Mouse (Mus musculus) limb, embryonic 14.5 days (tissue): ENCODE measurements at regions not wholly inside any gene's neighbourhood (a gene's known extent, or its start where the extent isn't known, plus 50 kb on each side); places are given as distances from the start of the nearest gene placed in this dataset.

Experiments
- ATAC-seq: fragments of 200-750 bp; cut with Nextera tagmentation; 2 replicates; pipeline ENCODE4 v1.8.0; 2017; ENCODE audit warnings: low read depth, moderate number of reproducible peaks, moderate TSS enrichment; ENCODE audit not compliant: low FRiP score
- DNase-seq: peaks from one replicate; pipeline ENCODE4 v3.0.0-alpha.2; 2015; ENCODE audit warnings: low spot score
- H3K27ac ChIP-seq: fragments of 300-500 bp; sonication (generic); replicated peaks from 2 replicates; pipeline ENCODE4 v1.5.1; 2014; ENCODE audit warnings: low read depth, mild to moderate bottlenecking, low read length, moderate library complexity, mixed read lengths
- H3K27me3 ChIP-seq: fragments of 300-500 bp; sonication (generic); 2 replicates; pipeline ENCODE4 v1.6.1; 2014; ENCODE audit warnings: low read length, mixed read lengths; ENCODE audit not compliant: control insufficient read depth, insufficient read depth
- H3K36me3 ChIP-seq: fragments of 300-500 bp; sonication (generic); 2 replicates; pipeline ENCODE4 v1.6.1; 2014; ENCODE audit warnings: mild to moderate bottlenecking, low read length, moderate library complexity, mixed read lengths; ENCODE audit not compliant: control insufficient read depth, insufficient read depth
- H3K4me1 ChIP-seq: fragments of 300-500 bp; sonication (generic); 2 replicates; pipeline ENCODE4 v1.6.1; 2014; ENCODE audit warnings: antibody characterized with exemption, low read length, mixed read lengths; ENCODE audit not compliant: control insufficient read depth, insufficient read depth
- H3K4me2 ChIP-seq: fragments of 300-500 bp; sonication (generic); replicated peaks from 2 replicates; pipeline ENCODE4 v1.6.1; 2014; ENCODE audit warnings: low read depth, mild to moderate bottlenecking, low read length, moderate library complexity; ENCODE audit not compliant: severe bottlenecking
- H3K4me3 ChIP-seq: fragments of 300-500 bp; sonication (generic); replicated peaks from 2 replicates; pipeline ENCODE4 v1.5.1; 2014; ENCODE audit warnings: low read length
- H3K9ac ChIP-seq: fragments of 300-500 bp; sonication (generic); 2 replicates; pipeline ENCODE4 v1.6.1; 2014; ENCODE audit warnings: mild to moderate bottlenecking, low read depth, low read length, moderate library complexity; ENCODE audit not compliant: severe bottlenecking
- H3K9me3 ChIP-seq: fragments of 300-500 bp; sonication (generic); 2 replicates; pipeline ENCODE4 v1.6.1; 2016; ENCODE audit warnings: low read length; ENCODE audit not compliant: control insufficient read depth
- POLR2A ChIP-seq: fragments of 200-500 bp; IDR thresholded peaks from 2 replicates; pipeline ENCODE4 v1.8.0; 2012; ENCODE audit warnings: inconsistent platforms, mild to moderate bottlenecking, moderate library complexity, borderline replicate concordance; ENCODE audit not compliant: insufficient read depth, insufficient read length; ENCODE audit errors: extremely low read depth
- WGBS: fragments of 180-500 bp; shearing (Covaris S2); extraction: QIAGEN DNeasy Blood & Tissue Kit; methylation state at CpG from one replicate; pipeline ENCODE4 v1.1.7; 2014; 5-methylcytosine and 5-hydroxymethylcytosine counted together

DNA sequence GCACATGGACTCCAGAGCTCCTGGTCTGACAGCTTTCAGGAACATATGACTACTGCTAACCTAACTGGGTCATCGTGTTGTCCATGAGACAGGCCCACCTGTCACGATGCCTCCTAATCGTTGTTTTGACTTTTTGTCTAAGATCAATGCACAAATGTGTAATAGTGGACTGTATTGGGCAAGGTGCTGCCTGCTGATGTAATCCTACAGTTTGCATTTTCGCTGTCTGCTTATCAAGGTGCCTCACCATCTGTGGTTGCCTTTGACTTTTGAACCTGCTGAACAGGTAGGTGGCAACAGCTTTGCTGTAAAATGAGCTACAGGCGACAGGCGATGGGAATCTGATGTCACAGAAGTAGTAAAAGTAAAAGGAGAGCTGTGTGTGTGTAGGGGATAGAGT is 78.0 kb upstream of the Lifr start:
- 82% methylated on average over 6 of the region's 6 CpGs for WGBS
- Histone ChIP-seq H3K36me3 (no peaks in the 10 kb centered on the region), H3K4me3 (no peak overlapping the region), H3K4me2 (no peak overlapping the region), H3K4me1 (peaks cover 19% of the 10 kb centered on the region), H3K27me3 (no peaks in the 10 kb centered on the region), H3K27ac (no peak overlapping the region), H3K9ac (no peak overlapping the region), H3K9me3 (no peaks in the 10 kb centered on the region)
- TF ChIP-seq POLR2A = no peak
- ATAC-seq (no peak), DNase-seq (no peak)

DNA sequence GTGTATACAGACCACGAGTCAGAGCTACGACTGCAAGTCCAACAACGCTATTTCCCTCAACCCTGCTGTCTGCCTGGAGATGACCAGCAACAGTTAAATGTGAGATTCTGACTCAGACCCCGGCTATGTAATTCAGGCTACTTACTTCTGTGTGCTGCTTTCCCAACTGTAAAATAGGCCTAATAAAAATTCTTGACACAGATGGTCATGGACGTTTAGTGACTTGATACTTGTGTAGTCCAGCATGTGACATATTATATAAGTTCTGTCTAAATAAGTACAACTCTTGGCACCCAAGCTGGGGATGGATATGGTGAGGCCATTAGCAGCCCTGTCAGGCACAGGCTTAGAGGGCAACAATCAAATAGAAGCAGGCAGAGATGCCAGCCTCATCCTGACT is 77.4 kb upstream of the Lifr start:
- Histone ChIP-seq H3K27me3 (no peaks in the 10 kb centered on the region), H3K27ac (no peak overlapping the region)

DNA sequence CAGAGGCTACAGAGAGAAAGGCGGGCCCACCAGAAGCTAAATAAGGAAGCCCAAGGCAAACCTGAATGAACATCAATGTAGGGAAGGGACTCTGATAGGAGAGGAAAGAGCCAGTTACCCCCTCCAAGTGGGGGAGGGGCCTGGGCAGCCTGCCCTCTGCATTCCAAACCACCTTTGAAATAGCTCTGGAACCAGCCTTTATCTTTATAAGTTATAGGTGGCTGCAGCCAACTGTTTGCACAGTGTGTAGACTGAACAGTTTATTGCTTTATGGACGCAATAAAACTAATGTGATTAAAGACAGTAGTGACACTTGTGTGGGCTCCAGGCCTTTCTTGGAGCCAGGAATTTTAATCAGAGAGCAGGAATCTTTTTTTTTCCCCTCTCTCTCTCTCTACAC is 75.4 kb upstream of the Lifr start:
- H3K27me3 ChIP-seq = no peaks in the 10 kb centered on the region
- WGBS = 45% methylated on average over 2 of the region's 2 CpGs
- peaks cover 19% of the 10 kb centered on the region for H3K4me1 ChIP-seq
- no peak overlapping the region for H3K27ac ChIP-seq
- ATAC-seq (no peak), DNase-seq (no peak)
- H3K9ac ChIP-seq = no peak overlapping the region
- no peak overlapping the region for H3K4me2 ChIP-seq
- no peaks in the 10 kb centered on the region for H3K36me3 ChIP-seq
- no peaks in the 10 kb centered on the region for H3K9me3 ChIP-seq
- no peak for TF ChIP-seq POLR2A
- no peak overlapping the region for H3K4me3 ChIP-seq

More for the DNA sequence above, 77.4 kb upstream of the Lifr start:
- H3K9ac ChIP-seq = no peak overlapping the region
- DNase-seq (no peak), ATAC-seq (no peak)
- peaks cover 19% of the 10 kb centered on the region for H3K4me1 ChIP-seq
- no peak overlapping the region for H3K4me3 ChIP-seq
- TF ChIP-seq POLR2A = no peak
- H3K4me2 ChIP-seq = no peak overlapping the region
- no peaks in the 10 kb centered on the region for H3K9me3 ChIP-seq
- 40% methylated on average over 5 of the region's 5 CpGs for WGBS
- H3K36me3 ChIP-seq = no peaks in the 10 kb centered on the region

DNA sequence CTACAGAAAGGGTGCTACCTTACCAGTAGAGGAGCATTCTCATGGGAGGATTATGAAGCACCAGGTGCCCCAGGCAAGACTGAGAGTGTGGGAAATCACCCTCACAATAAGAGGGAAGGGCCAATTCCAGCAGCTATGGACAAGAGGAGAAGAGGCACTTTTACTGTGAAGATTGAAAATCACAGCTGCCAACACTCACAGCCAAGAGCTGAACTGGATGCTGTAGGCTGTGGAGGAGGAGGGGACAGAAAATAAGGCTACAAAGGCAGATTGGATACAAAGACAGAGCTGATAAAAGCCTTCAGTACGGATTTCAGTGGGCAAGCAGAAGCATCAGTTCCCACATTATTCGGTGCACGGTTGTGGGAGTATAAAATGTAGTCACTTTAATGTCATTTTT is 74.4 kb upstream of the Lifr start:
- Histone ChIP-seq H3K4me2 (no peak overlapping the region), H3K4me1 (peaks cover 19% of the 10 kb centered on the region), H3K9me3 (no peaks in the 10 kb centered on the region), H3K4me3 (no peak overlapping the region), H3K9ac (no peak overlapping the region), H3K36me3 (no peaks in the 10 kb centered on the region), H3K27me3 (no peaks in the 10 kb centered on the region), H3K27ac (no peak overlapping the region)
- peak; percentile 39 for DNase-seq
- no peak for TF ChIP-seq POLR2A
- WGBS = 58% methylated on average over 3 of the region's 3 CpGs
- ATAC-seq = peak; percentile 53; the same call in 1 of the 2 replicates

DNA sequence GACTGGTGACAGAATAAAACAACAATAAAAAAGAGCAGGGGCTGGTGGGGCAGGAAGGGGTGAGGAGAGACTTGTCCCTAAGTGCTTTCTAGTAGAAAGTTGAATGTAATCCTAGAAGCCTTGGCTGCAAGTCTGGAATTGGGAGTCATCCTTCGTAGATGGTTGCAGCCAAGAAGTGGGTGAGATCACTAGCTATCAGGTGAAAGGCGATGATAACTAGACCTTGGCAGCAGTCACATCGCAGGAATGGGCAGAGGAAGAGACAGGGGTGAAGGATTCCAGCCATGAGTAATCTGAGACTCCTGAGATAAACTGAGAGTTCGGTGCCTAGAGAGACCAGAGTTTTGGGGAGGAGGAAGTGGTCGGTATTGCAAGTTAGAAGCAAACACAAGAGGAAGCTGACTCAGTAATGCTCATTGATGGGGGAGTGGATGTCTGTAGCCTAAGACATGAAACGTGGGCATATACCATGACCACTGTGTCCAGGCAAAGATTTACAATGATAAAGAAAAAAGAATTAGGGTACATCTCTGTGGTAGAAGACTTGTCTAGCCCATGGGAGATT is 73.1 kb upstream of the Lifr start:
- 71% methylated on average over 6 of the region's 6 CpGs for WGBS
- no peak for ATAC-seq
- no peak for TF ChIP-seq POLR2A

DNA sequence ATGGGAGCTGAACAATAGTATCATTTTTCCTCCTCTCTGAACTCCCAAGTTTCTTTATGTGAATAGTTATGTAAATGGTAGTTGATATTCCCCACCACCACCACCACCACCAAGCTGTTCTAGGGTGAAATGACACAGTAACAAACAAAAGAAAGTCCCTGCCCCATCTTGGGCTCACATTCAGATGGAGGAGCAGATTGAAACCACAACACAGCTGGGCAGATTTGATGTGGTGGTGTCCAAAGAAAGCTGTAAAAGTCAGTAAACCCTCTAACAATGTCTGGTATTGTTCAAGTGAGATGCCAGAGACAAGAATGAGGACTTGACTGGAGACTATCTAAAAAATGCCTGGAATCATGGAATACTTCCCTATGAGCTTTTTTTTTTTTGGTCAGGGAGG is 67.8 kb upstream of the Lifr start:
- no peak for DNase-seq
- Histone ChIP-seq H3K27ac (no peak overlapping the region), H3K36me3 (no peaks in the 10 kb centered on the region), H3K9ac (no peak overlapping the region), H3K27me3 (no peaks in the 10 kb centered on the region), H3K4me3 (no peak overlapping the region), H3K9me3 (0 out of 2 replicates have a peak, but pooled peaks cover 3% of the 10 kb centered on the region), H3K4me1 (peaks cover 3% of the 10 kb centered on the region; the same call in 1 of the 2 replicates), H3K4me2 (no peak overlapping the region)
- ATAC-seq = no peak
- TF ChIP-seq POLR2A = no peak

More for the DNA sequence above, 73.1 kb upstream of the Lifr start:
- Histone ChIP-seq H3K9ac (no peak overlapping the region), H3K9me3 (no peaks in the 10 kb centered on the region), H3K4me2 (no peak overlapping the region), H3K4me1 (peaks cover 19% of the 10 kb centered on the region), H3K27me3 (no peaks in the 10 kb centered on the region), H3K36me3 (no peaks in the 10 kb centered on the region), H3K4me3 (no peak overlapping the region), H3K27ac (no peak overlapping the region)
- DNase-seq = no peak
